Comparison of ENCODE assay signal across 9 mouse cellular contexts in genomic region chr10:80175536-80176269, GRCm38 (mm10). TPM values are rescaled to one million over a fixed set of nuclear protein-coding genes. Genes with fewer than 3 reads are reported as not detected.
DNase-seq lines count a peak whose midpoint lies in the region; ATAC-seq and TF ChIP-seq lines count a peak whose summit lies in the region.
"Had no signal": no experiment of that assay in that cellular context is flagged by ENCODE, and none has a peak within 500 bp of the region (broad histone marks: within the 10 kb centered on the region; RNA-seq: fewer than 3 reads in every experiment).

No protein-coding gene starts in this region.

- no peak for TF ChIP-seq POLR2A in embryonic fibroblast, embryonic 13.5 days (IDR thresholded peaks at IDR 0.05; ENCODE audit: low read depth, low read length)
- no peak for TF ChIP-seq POLR2A in limb, embryonic 14.5 days (IDR thresholded peaks at IDR 0.05; ENCODE audit: borderline replicate concordance, extremely low read depth, insufficient read depth, insufficient read length)

- WGBS in limb, embryonic 14.5 days = 30% methylated on average over 4 of the region's 4 CpGs

- no peak overlapping the region for H3K4me3 ChIP-seq in embryonic fibroblast, embryonic 13.5 days (ENCODE audit: insufficient read depth, low read length)
- H3K4me3 ChIP-seq in limb, embryonic 14.5 days (replicated peaks; ENCODE audit: low read length) = no peak overlapping the region

- H3K4me1 ChIP-seq in embryonic fibroblast, embryonic 13.5 days (ENCODE audit: control insufficient read depth, insufficient read depth, low read length) = peaks cover 11% of the 10 kb centered on the region; the same call in 1 of the 2 replicates
- peaks cover 13% of the 10 kb centered on the region for H3K4me1 ChIP-seq in limb, embryonic 14.5 days (ENCODE audit: control insufficient read depth, insufficient read depth, low read length)

- ATAC-seq in limb, embryonic 14.5 days (ENCODE audit: low FRiP score, low read depth) = 0 out of 2 replicates have a peak, but pooled peaks have one; percentile 3

- no peaks in the 10 kb centered on the region for H3K9me3 ChIP-seq in limb, embryonic 14.5 days (ENCODE audit: control insufficient read depth, low read length)
- H3K9me3 ChIP-seq: megakaryocyte, embryonic 14.5 days had no signal

- no peaks in the 10 kb centered on the region for H3K27me3 ChIP-seq in limb, embryonic 14.5 days (ENCODE audit: control insufficient read depth, insufficient read depth, low read length)
- H3K27me3 ChIP-seq in splenic B cell, adult 2 months (ENCODE audit: control insufficient read depth, insufficient read depth, low read length, poor library complexity, severe bottlenecking) = no peaks in the 10 kb centered on the region

- H3K27ac ChIP-seq in embryonic fibroblast, embryonic 13.5 days (ENCODE audit: insufficient read depth, low read length) = no peak overlapping the region
- H3K27ac ChIP-seq in limb, embryonic 14.5 days (replicated peaks; ENCODE audit: low read depth, low read length) = no peak overlapping the region

- H3K9ac ChIP-seq in limb, embryonic 14.5 days (ENCODE audit: low read depth, low read length, severe bottlenecking) = no peak overlapping the region

- TF ChIP-seq CTCF in embryonic fibroblast, embryonic 13.5 days (IDR thresholded peaks at IDR 0.05; ENCODE audit: borderline replicate concordance, insufficient read depth, low read length) = peak; percentile 49; the same call in 1 of the 2 replicates

- H3K36me3 ChIP-seq in limb, embryonic 14.5 days (ENCODE audit: control insufficient read depth, insufficient read depth, low read length) = peaks cover 15% of the 10 kb centered on the region
- peaks cover 6% of the 10 kb centered on the region for H3K36me3 ChIP-seq in splenic B cell, adult 2 months (ENCODE audit: control insufficient read depth, insufficient read depth, low read length, poor library complexity, severe bottlenecking)

- no peak overlapping the region for H3K4me2 ChIP-seq in limb, embryonic 14.5 days (replicated peaks; ENCODE audit: low read depth, low read length, severe bottlenecking)

- DNase-seq in adrenal gland, postnatal 14 days = peak; percentile 54
- no peak for DNase-seq in adrenal gland, adult 8-10 months
- peak; percentile 24 for DNase-seq in right cerebral cortex, postnatal 14 days
- no peak for DNase-seq in right cerebral cortex, adult 2 months (ENCODE audit: low spot score in 2 of 2)
- peak; percentile 63 for DNase-seq in limb, embryonic 14.5 days (ENCODE audit: low spot score)
- DNase-seq in splenic B cell, adult 2 months (ENCODE audit: low read depth, low spot score) = peak; percentile 73
- DNase-seq in c-Kit-positive CD71-positive TER-119-positive erythroid progenitor cells, embryonic 14.5 days (ENCODE audit: low spot score) = no peak

RNA-seq across cellular contexts. Expression of gene 1600002K03Rik, which starts 3.0 kb away (rescaled TPM):
- 8.6 and 9.5 TPM in 2 replicates for total RNA-seq in adrenal gland, postnatal 14 days (2021)
- 10 to 100 TPM; 18.1 to 22.1 (median 21.7) TPM for total RNA-seq in adrenal gland, adult 8-10 months (2022)
- polyA plus RNA-seq in embryonic fibroblast, embryonic 13.5 days (2011; ENCODE audit: insufficient read length, low read depth, missing spikeins) = 8.4 and 12.2 TPM in 2 replicates
- 10.9 and 15.5 TPM in 2 replicates for polyA plus RNA-seq in limb, embryonic 14.5 days (2012; rRNA removed)
- polyA plus RNA-seq in limb, embryonic 14.5 days (2014; fragmentation: Nextera tagmentation; extraction: Ambion mirVana) = 8.5 and 12.8 TPM in 2 replicates

RNA-seq across cellular contexts. Expression of gene Efna2, which starts 3.6 kb away (rescaled TPM):
- 3.1 and 3.9 TPM in 2 replicates for total RNA-seq in adrenal gland, postnatal 14 days (2021)
- 1 to 10 TPM; 2.4 to 5.2 (median 3.3) TPM for total RNA-seq in adrenal gland, adult 8-10 months (2022)
- polyA plus RNA-seq in embryonic fibroblast, embryonic 13.5 days (2011; ENCODE audit: insufficient read length, low read depth, missing spikeins) = 5.2 and 8.3 TPM in 2 replicates
- 41.7 and 67.7 TPM in 2 replicates for polyA plus RNA-seq in limb, embryonic 14.5 days (2012; rRNA removed)
- 31.5 and 38.6 TPM in 2 replicates for polyA plus RNA-seq in limb, embryonic 14.5 days (2014; fragmentation: Nextera tagmentation; extraction: Ambion mirVana)

RNA-seq across cellular contexts. Expression of gene Cirbp, which starts 9.9 kb away (rescaled TPM):
- total RNA-seq in adrenal gland, postnatal 14 days (2021) = 67.6 and 106 TPM in 2 replicates
- 100 to 1,000 TPM in 3 of 4 experiments, 10 to 100 TPM in 1; 44.2 to 234 (median 162) TPM for total RNA-seq in adrenal gland, adult 8-10 months (2022)
- 29.2 and 50.2 TPM in 2 replicates for polyA plus RNA-seq in embryonic fibroblast, embryonic 13.5 days (2011; ENCODE audit: insufficient read length, low read depth, missing spikeins)
- polyA plus RNA-seq in limb, embryonic 14.5 days (2012; rRNA removed) = 286 and 289 TPM in 2 replicates
- 101 and 106 TPM in 2 replicates for polyA plus RNA-seq in limb, embryonic 14.5 days (2014; fragmentation: Nextera tagmentation; extraction: Ambion mirVana)

RNA-seq across cellular contexts. Expression of gene Midn, which starts 27.6 kb away (rescaled TPM):
- 114 and 140 TPM in 2 replicates for total RNA-seq in adrenal gland, postnatal 14 days (2021)
- total RNA-seq in adrenal gland, adult 8-10 months (2022) = 100 to 1,000 TPM in 1 of 4 experiments, 10 to 100 TPM in 3; 56.4 to 145 (median 90.1) TPM
- 101 TPM in 2 replicates for polyA plus RNA-seq in embryonic fibroblast, embryonic 13.5 days (2011; ENCODE audit: insufficient read length, low read depth, missing spikeins)
- polyA plus RNA-seq in limb, embryonic 14.5 days (2012; rRNA removed) = 108 and 161 TPM in 2 replicates
- polyA plus RNA-seq in limb, embryonic 14.5 days (2014; fragmentation: Nextera tagmentation; extraction: Ambion mirVana) = 33.4 and 39.6 TPM in 2 replicates

RNA-seq across cellular contexts. Expression of gene Cbarp, which starts 35.1 kb away (rescaled TPM):
- total RNA-seq in adrenal gland, postnatal 14 days (2021) = 69.9 and 137 TPM in 2 replicates
- total RNA-seq in adrenal gland, adult 8-10 months (2022) = 10 to 100 TPM; 58.4 to 92.4 (median 81.9) TPM
- polyA plus RNA-seq in embryonic fibroblast, embryonic 13.5 days (2011; ENCODE audit: insufficient read length, low read depth, missing spikeins) = 24.1 and 28.4 TPM in 2 replicates
- polyA plus RNA-seq in limb, embryonic 14.5 days (2012; rRNA removed) = 28.9 and 36.0 TPM in 2 replicates
- 7.5 and 9.3 TPM in 2 replicates for polyA plus RNA-seq in limb, embryonic 14.5 days (2014; fragmentation: Nextera tagmentation; extraction: Ambion mirVana)

Comparison
In these comparisons a context has a peak if more than half of its experiments do, and no peak if none do; other contexts are left out.
1. DNase-seq: peak in adrenal gland, postnatal 14 days (single experiment), right cerebral cortex, postnatal 14 days (single experiment), limb, embryonic 14.5 days (single experiment) and splenic B cell, adult 2 months (single experiment); none in adrenal gland, adult 8-10 months (single experiment), right cerebral cortex, adult 2 months (0 of 2) and c-Kit-positive CD71-positive TER-119-positive erythroid progenitor cells, embryonic 14.5 days (single experiment).